Mouse (Mus musculus): ENCODE measurements at regions not wholly inside any gene's neighbourhood (a gene's known extent, or its start where the extent isn't known, plus 50 kb on each side); places are given as distances from the start of the nearest gene placed in this dataset. TPM values are rescaled to one million over a fixed set of nuclear protein-coding genes. Genes with fewer than 3 reads are reported as not detected.

Small RNA genes in the stretch of these regions (microRNA-seq; reads per million reads assigned to microRNA genes)
- not detected for gene Mir124a-2
